Mouse (Mus musculus) forebrain, embryonic 11.5 days (tissue): ENCODE measurements around the gene Gm29666. TPM values are rescaled to one million over a fixed set of nuclear protein-coding genes. Genes with fewer than 3 reads are reported as not detected.

Experiments
- ATAC-seq: fragments of 200-750 bp; cut with Nextera tagmentation; replicated peaks from 2 replicates; pipeline ENCODE4 v1.8.0; 2017; ENCODE audit warnings: moderate TSS enrichment; ENCODE audit not compliant: low FRiP score
- DNase-seq: peaks from one replicate; pipeline ENCODE4 v3.0.0-alpha.2; 2017; ENCODE audit warnings: low spot score
- H3K27ac ChIP-seq: fragments of 300-500 bp; sonication (generic); 2 replicates; pipeline ENCODE4 v1.5.1; 2014; ENCODE audit warnings: low read depth, low read length
- H3K27me3 ChIP-seq: fragments of 300-500 bp; sonication (generic); 2 replicates; pipeline ENCODE4 v1.6.1; 2014; ENCODE audit warnings: mild to moderate bottlenecking, low read length, mixed read lengths; ENCODE audit not compliant: control insufficient read depth, insufficient read depth
- H3K36me3 ChIP-seq: fragments of 300-500 bp; sonication (generic); 2 replicates; pipeline ENCODE4 v1.6.1; 2014; ENCODE audit warnings: mild to moderate bottlenecking, low read length, moderate library complexity, mixed read lengths; ENCODE audit not compliant: control insufficient read depth, insufficient read depth
- H3K4me1 ChIP-seq: fragments of 300-500 bp; sonication (generic); replicated peaks from 2 replicates; pipeline ENCODE4 v1.6.1; 2014; ENCODE audit warnings: low read length, mixed read lengths; ENCODE audit not compliant: control insufficient read depth, insufficient read depth
- H3K4me2 ChIP-seq: fragments of 300-500 bp; sonication (generic); 2 replicates; pipeline ENCODE4 v1.6.1; 2014; ENCODE audit warnings: low read depth, mild to moderate bottlenecking, low read length, moderate library complexity, mixed read lengths; ENCODE audit not compliant: severe bottlenecking
- H3K4me3 ChIP-seq: fragments of 300-500 bp; sonication (generic); 2 replicates; pipeline ENCODE4 v1.5.1; 2014; ENCODE audit warnings: low read depth, low read length
- H3K9ac ChIP-seq: fragments of 300-500 bp; sonication (generic); 2 replicates; pipeline ENCODE4 v1.6.1; 2014; ENCODE audit warnings: low read length
- H3K9me3 ChIP-seq: fragments of 300-500 bp; sonication (generic); 2 replicates; pipeline ENCODE4 v1.6.1; 2016; ENCODE audit warnings: low read length, mixed read lengths; ENCODE audit not compliant: control insufficient read depth
- WGBS: fragments of 180-500 bp; shearing (Covaris S2); extraction: QIAGEN DNeasy Blood & Tissue Kit; methylation state at CpG from one replicate; pipeline ENCODE4 v1.1.7; 2014; 5-methylcytosine and 5-hydroxymethylcytosine counted together
- polyA plus RNA-seq: library from polyadenylated mRNA; unstranded; fragments of >200 nt; fragmentation: Nextera tagmentation; extraction: Ambion mirVana; gene quantifications from 2 replicates; pipeline ENCODE4 v1.2.1, GENCODE M21; 2014

The Gm29666 gene
- 0.79 and 1.5 TPM in 2 replicates for polyA plus RNA-seq

- H3K9ac ChIP-seq: no peak within 1 kb of the TSS
- no peaks in the 10 kb centered on the region for H3K36me3 ChIP-seq
- H3K4me1 ChIP-seq: peaks cover 2% of the 10 kb centered on the region; the same call in 1 of the 2 replicates
- no peak within 1 kb of the TSS for H3K4me2 ChIP-seq
- DNase-seq (no peak), ATAC-seq (no peak)
- H3K27me3 ChIP-seq: no peaks in the 10 kb centered on the region
- H3K4me3 ChIP-seq: no peak within 1 kb of the TSS
- H3K27ac ChIP-seq: no peak within 1 kb of the TSS
- H3K9me3 ChIP-seq: no peaks in the 10 kb centered on the region
- WGBS: 97% methylated on average over 3 of the region's 3 CpGs
Observed at GRCm38 (mm10) chr15:84919938-84920337, at the start of gene Gm29666. Gene Gm29666 (minus strand): TSS chr15:84920038.

- H3K9ac ChIP-seq: no peak overlapping the region
- no peak overlapping the region for H3K4me3 ChIP-seq
- H3K9me3 ChIP-seq: no peaks in the 10 kb centered on the region
- no peaks in the 10 kb centered on the region for H3K27me3 ChIP-seq
- H3K4me2 ChIP-seq: no peak overlapping the region
- H3K4me1 ChIP-seq: peaks cover 5% of the 10 kb centered on the region; the same call in 1 of the 2 replicates
- 94% methylated on average over 4 of the region's 4 CpGs for WGBS
- DNase-seq (no peak), ATAC-seq (no peak)
- no peaks in the 10 kb centered on the region for H3K36me3 ChIP-seq
- no peak overlapping the region for H3K27ac ChIP-seq
Observed at GRCm38 (mm10) chr15:84968534-84968933, 48.7 kb upstream of the Gm29666 start.

DNA sequence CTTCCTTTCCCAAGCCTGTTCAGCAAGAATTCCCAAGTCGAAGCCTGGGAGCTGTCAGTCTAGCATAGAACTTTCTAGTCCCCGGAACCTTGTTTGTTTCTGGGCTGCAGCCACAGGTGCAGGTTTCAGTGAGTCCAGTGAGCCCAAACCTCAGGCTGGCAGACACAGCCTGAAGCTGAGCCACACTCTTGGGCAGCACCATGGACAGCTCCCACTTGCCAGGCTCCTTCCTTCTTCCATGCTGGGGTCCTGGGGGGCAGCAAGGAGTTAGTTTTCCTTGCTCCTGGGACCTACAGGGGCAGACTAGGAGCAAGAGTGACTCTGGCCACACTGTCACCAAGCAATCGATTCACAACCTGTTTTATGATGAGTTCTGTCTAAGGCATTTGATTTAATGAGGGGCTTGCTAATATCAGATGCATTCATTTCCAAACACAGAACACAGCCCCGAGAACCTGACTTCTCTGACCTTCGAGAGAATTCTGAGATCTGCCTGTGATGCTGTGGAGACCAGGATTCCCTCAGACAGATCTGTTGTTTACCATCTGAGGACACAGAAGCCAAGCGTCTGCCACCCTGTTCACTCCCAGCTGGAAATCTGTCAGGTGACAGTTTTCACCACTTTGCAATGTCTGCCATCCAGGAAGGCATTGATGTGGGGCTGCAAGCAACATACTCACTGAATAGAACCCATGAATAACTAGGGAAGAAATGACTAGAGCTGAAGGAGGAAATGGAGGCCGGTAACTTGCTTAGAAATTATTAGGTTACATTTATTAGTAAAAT, 45.9 kb upstream of the Gm29666 start:
- WGBS: 70% methylated on average over 7 of the region's 7 CpGs
- H3K27me3 ChIP-seq: no peaks in the 10 kb centered on the region
- no peaks in the 10 kb centered on the region for H3K36me3 ChIP-seq
- no peaks in the 10 kb centered on the region for H3K4me1 ChIP-seq
- H3K9me3 ChIP-seq: no peaks in the 10 kb centered on the region
- H3K4me3 ChIP-seq: no peak overlapping the region
- no peak overlapping the region for H3K27ac ChIP-seq
- H3K4me2 ChIP-seq: no peak overlapping the region
- no peak overlapping the region for H3K9ac ChIP-seq
- DNase-seq (peak; percentile 78), ATAC-seq (no peak)

GRCm38 (mm10) chr15:84964771-84965170, 44.9 kb upstream of the Gm29666 start:
- DNase-seq: no peak
- Histone ChIP-seq H3K4me2 (no peak overlapping the region), H3K36me3 (no peaks in the 10 kb centered on the region), H3K4me1 (no peaks in the 10 kb centered on the region), H3K9me3 (no peaks in the 10 kb centered on the region), H3K27me3 (no peaks in the 10 kb centered on the region), H3K9ac (no peak overlapping the region), H3K4me3 (no peak overlapping the region), H3K27ac (no peak overlapping the region)
- WGBS: 80% methylated on average over 5 of the region's 5 CpGs
- no peak for ATAC-seq

GRCm38 (mm10) chr15:84962518-84962917, 42.7 kb upstream of the Gm29666 start:
- no peak for DNase-seq
- no peak overlapping the region for H3K4me2 ChIP-seq
- peaks cover 4% of the 10 kb centered on the region; the same call in 1 of the 2 replicates for H3K4me1 ChIP-seq
- H3K9me3 ChIP-seq: no peaks in the 10 kb centered on the region
- H3K36me3 ChIP-seq: no peaks in the 10 kb centered on the region
- WGBS: 91% methylated on average over 2 of the region's 2 CpGs
- ATAC-seq: no peak
- H3K9ac ChIP-seq: no peak overlapping the region
- no peak overlapping the region for H3K4me3 ChIP-seq
- no peak overlapping the region for H3K27ac ChIP-seq
- H3K27me3 ChIP-seq: no peaks in the 10 kb centered on the region

DNA sequence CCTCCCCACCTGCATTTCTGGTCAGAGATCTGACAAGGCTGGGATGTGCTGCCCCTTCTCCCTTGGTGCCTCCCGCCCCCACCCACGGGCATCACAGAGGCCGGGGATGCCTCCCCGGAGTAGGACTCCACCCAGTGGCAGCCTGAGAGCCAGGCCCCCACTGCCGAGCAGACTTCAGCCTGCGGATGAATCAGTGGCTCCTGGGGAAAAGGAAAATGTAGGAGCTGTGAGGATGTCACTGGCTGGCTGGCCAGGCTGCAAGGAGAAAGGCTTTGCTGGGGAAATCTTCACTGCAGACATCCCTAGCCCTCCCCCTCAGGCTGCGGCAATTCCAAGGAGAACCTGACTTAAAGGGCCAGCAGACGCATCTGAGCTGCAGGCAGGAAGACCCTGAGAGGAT, 40.9 kb upstream of the Gm29666 start:
- Histone ChIP-seq H3K4me2 (no peak overlapping the region), H3K27ac (no peak overlapping the region), H3K4me3 (no peak overlapping the region), H3K36me3 (no peaks in the 10 kb centered on the region), H3K9ac (no peak overlapping the region), H3K9me3 (no peaks in the 10 kb centered on the region), H3K4me1 (peaks cover 4% of the 10 kb centered on the region; the same call in 1 of the 2 replicates), H3K27me3 (no peaks in the 10 kb centered on the region)
- ATAC-seq (no peak), DNase-seq (no peak)
- WGBS: 19% methylated on average over 8 of the region's 8 CpGs

DNA sequence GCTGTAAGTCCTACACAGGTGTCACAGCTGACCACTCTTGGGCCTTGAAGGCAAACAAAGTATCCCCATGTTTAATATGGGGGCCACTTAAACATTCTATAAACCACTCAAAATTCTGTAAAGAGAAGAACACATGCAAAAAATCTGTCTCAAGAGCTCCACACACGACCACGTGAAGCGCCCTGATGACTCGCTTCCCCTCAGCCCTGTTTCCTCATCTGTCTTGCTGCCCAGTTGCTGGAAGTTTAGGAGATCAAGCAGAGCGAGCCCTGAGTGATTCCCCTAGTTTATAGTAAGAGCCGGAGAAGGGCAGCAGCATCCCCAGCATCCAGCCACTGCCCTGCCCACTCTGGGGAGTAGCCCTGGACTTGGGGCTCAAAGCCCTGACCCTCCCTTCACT, 40.1 kb upstream of the Gm29666 start:
- ATAC-seq (no peak), DNase-seq (no peak)
- H3K36me3 ChIP-seq: no peaks in the 10 kb centered on the region; the same call in 1 of the 2 replicates
- no peaks in the 10 kb centered on the region for H3K9me3 ChIP-seq
- no peak overlapping the region for H3K9ac ChIP-seq
- H3K4me1 ChIP-seq: peaks cover 4% of the 10 kb centered on the region; the same call in 1 of the 2 replicates
- H3K27ac ChIP-seq: no peak overlapping the region
- H3K4me3 ChIP-seq: no peak overlapping the region
- no peak overlapping the region for H3K4me2 ChIP-seq
- WGBS: 87% methylated on average over 6 of the region's 6 CpGs
- no peaks in the 10 kb centered on the region for H3K27me3 ChIP-seq

- no peak overlapping the region for H3K27ac ChIP-seq
- no peak for ATAC-seq
- 96% methylated on average over 3 of the region's 3 CpGs for WGBS
- no peaks in the 10 kb centered on the region for H3K9me3 ChIP-seq
- peaks cover 4% of the 10 kb centered on the region; the same call in 1 of the 2 replicates for H3K4me1 ChIP-seq
- H3K36me3 ChIP-seq: peaks cover 3% of the 10 kb centered on the region; the same call in 1 of the 2 replicates
- H3K9ac ChIP-seq: no peak overlapping the region
- H3K4me3 ChIP-seq: no peak overlapping the region
- no peak for DNase-seq
- no peaks in the 10 kb centered on the region for H3K27me3 ChIP-seq
- H3K4me2 ChIP-seq: no peak overlapping the region
Observed at GRCm38 (mm10) chr15:84958331-84958730, 38.5 kb upstream of the Gm29666 start.

- ATAC-seq: peak; percentile 53; the same call in 1 of the 2 replicates
- no peak overlapping the region for H3K27ac ChIP-seq
- WGBS: 39% methylated on average over 3 of the region's 3 CpGs
- H3K4me3 ChIP-seq: no peak overlapping the region
- H3K36me3 ChIP-seq: peaks cover 3% of the 10 kb centered on the region; the same call in 1 of the 2 replicates
- H3K4me1 ChIP-seq: peaks cover 4% of the 10 kb centered on the region; the same call in 1 of the 2 replicates
- no peak overlapping the region for H3K4me2 ChIP-seq
- H3K9me3 ChIP-seq: no peaks in the 10 kb centered on the region
- DNase-seq: no peak
- no peak overlapping the region for H3K9ac ChIP-seq
- no peaks in the 10 kb centered on the region for H3K27me3 ChIP-seq
Observed at GRCm38 (mm10) chr15:84957851-84958250, 38.0 kb upstream of the Gm29666 start.
